Mouse (Mus musculus): ENCODE results near the gene Map3k3. TPM values are rescaled to one million over a fixed set of nuclear protein-coding genes. Genes with fewer than 3 reads are reported as not detected.
"Not testable (repeated sequence)": the region's sequence is repeated elsewhere in the genome, so short reads cannot be mapped to it uniquely, and the experiment has no call there.

The Map3k3 gene
- polyA plus RNA-seq, 2 experiments = 33.3 to 48.5 TPM

- 42% methylated on average over 18 of the region's 18 CpGs for WGBS
- no peak for TF ChIP-seq POLR2A (IDR thresholded peaks at IDR 0.05; ENCODE audit: borderline replicate concordance, extremely low read depth, insufficient read depth, insufficient read length)
- Histone ChIP-seq H3K4me1 (ENCODE audit: control insufficient read depth, insufficient read depth, low read length) (no peaks in the 10 kb centered on the region; the same call in 1 of the 2 replicates), H3K9me3 (ENCODE audit: control insufficient read depth, low read length) (no peaks in the 10 kb centered on the region), H3K9ac (ENCODE audit: low read depth, low read length, severe bottlenecking) (peak overlapping the region; percentile 89), H3K36me3 (ENCODE audit: control insufficient read depth, insufficient read depth, low read length) (no peaks in the 10 kb centered on the region), H3K4me2 (replicated peaks; ENCODE audit: low read depth, low read length, severe bottlenecking) (peak overlapping the region; percentile 88), H3K27me3 (ENCODE audit: control insufficient read depth, insufficient read depth, low read length) (no peaks in the 10 kb centered on the region), H3K4me3 (replicated peaks; ENCODE audit: low read length) (peak overlapping the region; percentile 94), H3K27ac (replicated peaks; ENCODE audit: low read depth, low read length) (no peak overlapping the region; the same call in 1 of the 2 replicates)
- ATAC-seq (ENCODE audit: low FRiP score, low read depth) = peak; percentile 10; the same call in 1 of the 2 replicates
- DNase-seq (ENCODE audit: low spot score) = no peak
Measured at GRCm38 (mm10) chr11:106065073-106065922, 19.1 kb upstream of the Map3k3 start.

GRCm38 (mm10) chr11:106065923-106066571 is 18.4 kb upstream of the Map3k3 start, which contains the start of gene Taco1:
Gene Taco1, plus strand, starts transcription at chr11:106066061.
- H3K9ac ChIP-seq (ENCODE audit: low read depth, low read length, severe bottlenecking) = peak within 1 kb of the TSS; percentile 89
- no peaks in the 10 kb centered on the region; the same call in 1 of the 2 replicates for H3K4me1 ChIP-seq (ENCODE audit: control insufficient read depth, insufficient read depth, low read length)
- peak; percentile 97 for ATAC-seq (ENCODE audit: low FRiP score, low read depth)
- H3K27me3 ChIP-seq (ENCODE audit: control insufficient read depth, insufficient read depth, low read length) = no peaks in the 10 kb centered on the region
- H3K4me2 ChIP-seq (replicated peaks; ENCODE audit: low read depth, low read length, severe bottlenecking) = peak within 1 kb of the TSS; percentile 88
- H3K36me3 ChIP-seq (ENCODE audit: control insufficient read depth, insufficient read depth, low read length) = no peaks in the 10 kb centered on the region
- TF ChIP-seq POLR2A (IDR thresholded peaks at IDR 0.05; ENCODE audit: borderline replicate concordance, extremely low read depth, insufficient read depth, insufficient read length) = peak; percentile 47; the same call in 1 of the 2 replicates
- H3K27ac ChIP-seq (replicated peaks; ENCODE audit: low read depth, low read length) = peak within 1 kb of the TSS; percentile 78
- WGBS = 1% methylated on average over 49 of the region's 49 CpGs
- no peaks in the 10 kb centered on the region for H3K9me3 ChIP-seq (ENCODE audit: control insufficient read depth, low read length)
- peak; percentile 95 for DNase-seq (ENCODE audit: low spot score)
- peak within 1 kb of the TSS; percentile 94 for H3K4me3 ChIP-seq (replicated peaks; ENCODE audit: low read length)

GRCm38 (mm10) chr11:106066616-106067015 is 17.8 kb upstream of the Map3k3 start:
- Histone ChIP-seq H3K9ac (ENCODE audit: low read depth, low read length, severe bottlenecking) (peak overlapping the region; percentile 89), H3K27ac (replicated peaks; ENCODE audit: low read depth, low read length) (peak overlapping the region; percentile 78; the same call in 1 of the 2 replicates), H3K4me3 (replicated peaks; ENCODE audit: low read length) (peak overlapping the region; percentile 94), H3K4me2 (replicated peaks; ENCODE audit: low read depth, low read length, severe bottlenecking) (peak overlapping the region; percentile 88)
- not testable (repeated sequence) for H3K27me3 ChIP-seq (ENCODE audit: control insufficient read depth, insufficient read depth, low read length); ATAC-seq (ENCODE audit: low FRiP score, low read depth); H3K36me3 ChIP-seq (ENCODE audit: control insufficient read depth, insufficient read depth, low read length); H3K9me3 ChIP-seq (ENCODE audit: control insufficient read depth, low read length); H3K4me1 ChIP-seq (ENCODE audit: control insufficient read depth, insufficient read depth, low read length)
- 14% methylated on average over 23 of the region's 23 CpGs for WGBS
- DNase-seq (ENCODE audit: low spot score) = peak; percentile 78

GRCm38 (mm10) chr11:106073774-106074173 is 10.6 kb upstream of the Map3k3 start:
- Histone ChIP-seq H3K4me1 (ENCODE audit: control insufficient read depth, insufficient read depth, low read length) (no peaks in the 10 kb centered on the region), H3K27ac (replicated peaks; ENCODE audit: low read depth, low read length) (no peak overlapping the region), H3K9ac (ENCODE audit: low read depth, low read length, severe bottlenecking) (no peak overlapping the region), H3K36me3 (ENCODE audit: control insufficient read depth, insufficient read depth, low read length) (peaks cover 28% of the 10 kb centered on the region), H3K9me3 (ENCODE audit: control insufficient read depth, low read length) (no peaks in the 10 kb centered on the region), H3K27me3 (ENCODE audit: control insufficient read depth, insufficient read depth, low read length) (no peaks in the 10 kb centered on the region), H3K4me2 (replicated peaks; ENCODE audit: low read depth, low read length, severe bottlenecking) (no peak overlapping the region), H3K4me3 (replicated peaks; ENCODE audit: low read length) (no peak overlapping the region)
- no peak for DNase-seq (ENCODE audit: low spot score)
- 89% methylated on average over 3 of the region's 3 CpGs for whole genome bisulfite sequencing
- no peak for ATAC-seq (ENCODE audit: low FRiP score, low read depth)
- no peak for TF ChIP-seq POLR2A (IDR thresholded peaks at IDR 0.05; ENCODE audit: borderline replicate concordance, extremely low read depth, insufficient read depth, insufficient read length)

- Histone ChIP-seq H3K27me3 (ENCODE audit: control insufficient read depth, insufficient read depth, low read length) (no peaks in the 10 kb centered on the region), H3K4me2 (replicated peaks; ENCODE audit: low read depth, low read length, severe bottlenecking) (no peak overlapping the region), H3K36me3 (ENCODE audit: control insufficient read depth, insufficient read depth, low read length) (peaks cover 28% of the 10 kb centered on the region), H3K9ac (ENCODE audit: low read depth, low read length, severe bottlenecking) (no peak overlapping the region), H3K4me1 (ENCODE audit: control insufficient read depth, insufficient read depth, low read length) (no peaks in the 10 kb centered on the region), H3K27ac (replicated peaks; ENCODE audit: low read depth, low read length) (no peak overlapping the region), H3K4me3 (replicated peaks; ENCODE audit: low read length) (no peak overlapping the region), H3K9me3 (ENCODE audit: control insufficient read depth, low read length) (no peaks in the 10 kb centered on the region)
- ATAC-seq (ENCODE audit: low FRiP score, low read depth) (no peak), DNase-seq (ENCODE audit: low spot score) (peak; percentile 77)
- TF ChIP-seq POLR2A (IDR thresholded peaks at IDR 0.05; ENCODE audit: borderline replicate concordance, extremely low read depth, insufficient read depth, insufficient read length) = no peak
- WGBS = 7% methylated on average over 4 of the region's 4 CpGs
Measured at GRCm38 (mm10) chr11:106076321-106076720, 8.1 kb upstream of the Map3k3 start.

Data from limb, embryonic 14.5 days (tissue).